Mouse (Mus musculus): ENCODE results near the gene Slc22a6.

DNA sequence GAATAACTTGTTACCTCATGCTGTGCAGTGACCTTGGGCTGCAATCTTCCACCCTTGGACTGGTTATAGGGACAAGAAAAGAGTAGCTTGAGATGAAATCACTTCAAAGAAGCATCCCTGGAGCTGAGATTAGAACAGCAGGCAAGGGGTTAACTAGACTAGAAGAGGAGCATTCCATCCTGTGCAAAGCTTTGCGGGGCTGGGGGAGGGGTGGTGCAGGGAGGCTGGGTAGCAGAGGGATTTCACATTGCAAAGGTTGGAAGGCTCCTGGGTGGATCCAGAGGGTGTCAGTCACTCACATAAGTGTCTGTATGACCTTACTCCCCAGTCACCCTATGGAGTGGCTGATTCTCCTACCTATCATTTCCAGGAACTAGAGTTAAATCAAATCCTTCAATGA lies 23.3 kb upstream of the Slc22a6 start:
- TF ChIP-seq HCFC1 (IDR thresholded peaks at IDR 0.05; ENCODE audit: borderline replicate concordance, insufficient read depth, low read length) (no peak), MAFK (IDR thresholded peaks at IDR 0.05; ENCODE audit: insufficient read depth, low read depth, low read length) (no peak), ZC3H11A (IDR thresholded peaks at IDR 0.05; ENCODE audit: borderline replicate concordance, low read depth, low read length) (no peak)
